Mouse (Mus musculus) heart, adult 2 months (tissue): Measurements from ENCODE around the gene Spesp1.

Source experiments
- EP300 ChIP-seq: fragments of 200-500 bp; IDR thresholded peaks from 2 replicates; pipeline ENCODE4 v1.6.1; 2011; ENCODE audit warnings: low read depth, low read length, control low read depth; ENCODE audit not compliant: insufficient read depth
- POLR2A ChIP-seq: fragments of 200-500 bp; IDR thresholded peaks from 2 replicates; pipeline ENCODE4 v1.6.1; 2011; ENCODE audit warnings: mild to moderate bottlenecking, low read depth, low read length, control low read depth; ENCODE audit not compliant: insufficient read depth

DNA sequence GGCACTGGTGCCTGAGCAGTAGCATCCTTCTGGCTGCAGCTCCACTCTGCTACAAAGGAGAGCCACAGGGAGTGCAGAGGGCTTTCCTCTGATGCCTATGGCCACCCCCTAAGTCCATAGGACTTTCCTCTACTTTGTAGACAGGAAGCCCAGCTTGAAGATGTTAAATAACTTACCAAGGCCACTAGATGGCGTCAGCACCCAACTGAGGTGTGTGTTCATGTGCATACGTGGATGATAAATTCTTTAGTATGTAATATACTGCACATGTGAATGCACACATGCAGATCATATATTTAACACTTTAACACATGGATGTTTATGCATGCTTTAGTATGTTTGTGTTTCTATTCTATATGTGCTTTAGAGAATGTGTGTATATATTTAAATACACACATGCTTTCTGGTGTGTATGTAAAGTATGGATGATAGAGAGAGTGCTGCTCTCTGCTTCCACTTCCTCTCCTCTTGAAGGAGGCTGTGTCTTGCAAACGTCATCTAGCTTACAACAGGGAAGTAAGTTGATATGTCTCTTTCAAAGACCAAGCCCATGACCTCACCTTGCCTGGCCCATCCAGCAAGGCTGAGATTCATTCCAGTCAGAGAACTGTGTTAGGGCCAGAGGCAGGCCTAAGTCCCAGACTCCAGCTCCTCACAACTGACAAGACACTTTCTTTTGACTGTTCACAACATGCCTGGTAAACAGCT, 28.1 kb downstream of the Spesp1 start:
- no peak for TF ChIP-seq EP300
- TF ChIP-seq POLR2A = no peak
